In the genomic region with DNA sequence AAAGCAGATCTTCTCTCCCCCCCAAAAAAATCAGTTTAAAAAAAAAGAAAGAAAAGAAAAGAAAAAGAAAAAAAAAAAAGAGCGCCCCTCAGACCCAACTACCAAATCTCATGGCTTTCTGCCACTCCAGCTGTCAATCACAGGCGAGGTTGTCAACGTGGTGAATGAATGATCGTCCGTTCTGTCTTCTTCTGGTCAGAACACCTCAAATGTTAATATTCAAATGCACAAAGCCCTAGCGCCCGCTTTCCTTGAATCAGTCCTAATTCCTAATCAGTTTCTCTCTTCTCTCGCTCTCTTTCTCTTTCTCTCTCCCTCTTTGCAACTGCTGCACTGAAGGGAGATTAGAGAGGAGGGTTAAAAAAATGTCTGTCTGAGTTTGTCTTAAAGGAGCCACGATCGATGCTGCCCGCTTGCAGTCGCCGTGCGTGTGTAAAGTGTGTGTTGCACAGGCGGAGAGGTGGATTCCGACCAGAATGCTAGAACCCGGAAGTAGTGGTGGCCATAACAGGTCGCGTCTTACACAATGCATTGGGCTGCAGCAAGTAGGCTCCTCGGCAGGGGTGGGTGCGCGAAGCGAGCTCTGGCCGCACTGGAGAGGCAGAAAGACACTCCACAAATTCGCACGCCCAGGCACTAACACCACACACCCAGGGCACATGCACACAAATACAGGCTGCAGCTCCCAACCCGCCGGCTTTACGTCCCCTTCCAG, we compare ENCODE assay signal across 7 mouse cellular contexts. TPM values are rescaled to one million over a fixed set of nuclear protein-coding genes. Genes with fewer than 3 reads are reported as not detected.
DNase-seq lines count a peak whose midpoint lies in the region; ATAC-seq and TF ChIP-seq lines count a peak whose summit lies in the region.

A gene (minus strand): TSS at position 497 of the 715 bp plus-strand sequence.

- peaks cover 6% of the 10 kb centered on the region; the same call in 1 of the 2 replicates for H3K27me3 ChIP-seq in embryonic facial prominence, embryonic 12.5 days
- H3K27me3 ChIP-seq in heart, adult 2 months (ENCODE audit: control insufficient read depth, insufficient read depth, low read length), result no peaks in the 10 kb centered on the region
- H3K27me3 ChIP-seq in limb, embryonic 13.5 days, result peaks cover 70% of the 10 kb centered on the region
- H3K27me3 ChIP-seq in midbrain, embryonic 15.5 days (replicated peaks), result 0 out of 2 replicates have a peak, but pooled peaks cover 28% of the 10 kb centered on the region

- TF ChIP-seq EP300 in heart, adult 2 months (IDR thresholded peaks at IDR 0.05; ENCODE audit: insufficient read depth, low read depth, low read length), result peak; percentile 96

- no peaks in the 10 kb centered on the region; the same call in 1 of the 2 replicates for H3K36me3 ChIP-seq in embryonic facial prominence, embryonic 12.5 days
- H3K36me3 ChIP-seq in heart, adult 2 months (ENCODE audit: control insufficient read depth, insufficient read depth, low read length), result no peaks in the 10 kb centered on the region; the same call in 1 of the 2 replicates
- H3K36me3 ChIP-seq in limb, embryonic 13.5 days, result no peaks in the 10 kb centered on the region
- H3K36me3 ChIP-seq in midbrain, embryonic 15.5 days (replicated peaks), result no peaks in the 10 kb centered on the region

- DNase-seq in adrenal gland, postnatal 36 days, result peak; percentile 92 to 93
- peak; percentile 90 to 94 for DNase-seq in heart, adult 2 months
- DNase-seq in kidney, adult 8-10 months, result peak; percentile 82 to 86
- DNase-seq in spleen, postnatal 10 days (ENCODE audit: low spot score in 2 of 2), result peak; percentile 35 to 79

- no peaks in the 10 kb centered on the region for H3K9me3 ChIP-seq in embryonic facial prominence, embryonic 12.5 days
- H3K9me3 ChIP-seq in limb, embryonic 13.5 days, result no peaks in the 10 kb centered on the region
- H3K9me3 ChIP-seq in midbrain, embryonic 15.5 days, result no peaks in the 10 kb centered on the region

- H3K4me2 ChIP-seq in embryonic facial prominence, embryonic 12.5 days (replicated peaks), result peak within 1 kb of the TSS; percentile 80
- H3K4me2 ChIP-seq in limb, embryonic 13.5 days (replicated peaks), result peak within 1 kb of the TSS; percentile 83
- H3K4me2 ChIP-seq in midbrain, embryonic 15.5 days, result peak within 1 kb of the TSS; percentile 95

- no peaks in the 10 kb centered on the region for H3K79me2 ChIP-seq in heart, adult 2 months (replicated peaks; ENCODE audit: control insufficient read depth, insufficient read depth, low read length)

- TF ChIP-seq POLR2A in heart, adult 2 months (IDR thresholded peaks at IDR 0.05; ENCODE audit: insufficient read depth, low read depth, low read length), result peak; percentile 99

- peak within 1 kb of the TSS; percentile 94 for H3K9ac ChIP-seq in embryonic facial prominence, embryonic 12.5 days
- H3K9ac ChIP-seq in heart, adult 2 months (ENCODE audit: low read depth, low read length), result peak within 1 kb of the TSS; percentile 76
- H3K9ac ChIP-seq in limb, embryonic 13.5 days, result peak within 1 kb of the TSS; percentile 83
- peak within 1 kb of the TSS; percentile 76 for H3K9ac ChIP-seq in midbrain, embryonic 15.5 days

- TF ChIP-seq CTCF in heart, adult 2 months (IDR thresholded peaks at IDR 0.05), result no peak

- H3K27ac ChIP-seq in embryonic facial prominence, embryonic 12.5 days, result peak within 1 kb of the TSS; percentile 99
- H3K27ac ChIP-seq in heart, adult 2 months, result peak within 1 kb of the TSS; percentile 97
- peak within 1 kb of the TSS; percentile 87 for H3K27ac ChIP-seq in limb, embryonic 13.5 days
- peak within 1 kb of the TSS; percentile 94 for H3K27ac ChIP-seq in midbrain, embryonic 15.5 days

- peaks cover 11% of the 10 kb centered on the region for H3K4me1 ChIP-seq in embryonic facial prominence, embryonic 12.5 days
- no peaks in the 10 kb centered on the region for H3K4me1 ChIP-seq in heart, adult 2 months (ENCODE audit: control insufficient read depth, insufficient read depth, low read length)
- peaks cover 16% of the 10 kb centered on the region for H3K4me1 ChIP-seq in limb, embryonic 13.5 days
- peaks cover 34% of the 10 kb centered on the region for H3K4me1 ChIP-seq in midbrain, embryonic 15.5 days

- intact Hi-C loops in heart, adult 2 months (cut with DNase I), result loop anchor here (5.0 kb wide), 1 partner anchor 866 kb away; no protein-coding TSS in a partner anchor

- under 1% methylated on average over 29 of the region's 29 CpGs for WGBS in embryonic facial prominence, embryonic 12.5 days
- under 1% methylated on average over 29 of the region's 29 CpGs for WGBS in heart, adult 2 months
- WGBS in limb, embryonic 13.5 days, result under 1% methylated on average over 29 of the region's 29 CpGs
- under 1% methylated on average over 29 of the region's 29 CpGs for WGBS in midbrain, embryonic 15.5 days

- peak within 1 kb of the TSS; percentile 65 for H3K4me3 ChIP-seq in embryonic facial prominence, embryonic 12.5 days
- peak within 1 kb of the TSS; percentile 81 for H3K4me3 ChIP-seq in heart, adult 2 months
- peak within 1 kb of the TSS; percentile 58 for H3K4me3 ChIP-seq in limb, embryonic 13.5 days
- H3K4me3 ChIP-seq in midbrain, embryonic 15.5 days, result peak within 1 kb of the TSS; percentile 72

- ATAC-seq in embryonic facial prominence, embryonic 12.5 days (ENCODE audit: insufficient number of reproducible peaks, insufficient read depth, low FRiP score, low TSS enrichment), result peak; percentile 87
- peak; percentile 83 for ATAC-seq in limb, embryonic 13.5 days (ENCODE audit: low FRiP score, low read depth)
- peak; percentile 91 for ATAC-seq in midbrain, embryonic 15.5 days (replicated peaks)

RNA-seq across cellular contexts. Expression of the gene that starts here (rescaled TPM):
- 10 to 100 TPM; 56.0 to 57.4 TPM for total RNA-seq in adrenal gland, postnatal 36 days (2021)
- 108 and 113 TPM in 2 replicates for polyA plus RNA-seq in embryonic facial prominence, embryonic 12.5 days (2016; fragmentation: Nextera tagmentation; extraction: Ambion mirVana)
- 10 to 100 TPM; 29.0 to 31.4 TPM for total RNA-seq in heart, adult 2 months (2021)
- polyA plus RNA-seq in heart, adult 2 months (2012; rRNA removed), result 18.2 and 22.6 TPM in 2 replicates
- polyA plus RNA-seq in limb, embryonic 13.5 days (2015; fragmentation: Nextera tagmentation; extraction: Ambion mirVana), result 20.9 and 24.5 TPM in 2 replicates
- 38.5 and 43.1 TPM in 2 replicates for polyA plus RNA-seq in midbrain, embryonic 15.5 days (2015; fragmentation: Nextera tagmentation; extraction: Ambion mirVana)

Comparison
In these comparisons a context has a peak if more than half of its experiments do, and no peak if none do; other contexts are left out.
1. Peak in every context shown above with its lines: DNase-seq, ATAC-seq, H3K4me3 ChIP-seq and H3K27ac ChIP-seq.